Mouse (Mus musculus): Measurements from ENCODE around the gene Hnrnpul1.
"Not testable (repeated sequence)": the region's sequence is repeated elsewhere in the genome, so short reads cannot be mapped to it uniquely, and the experiment has no call there.

The Hnrnpul1 gene

GRCm38 (mm10) chr7:25780753-25781152 lies 26.2 kb upstream of the Hnrnpul1 start:
- in situ Hi-C loops (cut with MseI, MboI): no loop called here

- in situ Hi-C loops (cut with MseI, MboI): no loop called here
Measured at GRCm38 (mm10) chr7:25780021-25780420, 25.5 kb upstream of the Hnrnpul1 start.

GRCm38 (mm10) chr7:25768229-25768628 lies 13.7 kb upstream of the Hnrnpul1 start:
- in situ Hi-C loops (cut with MseI, MboI): no loop called here

- in situ Hi-C loops (cut with MseI, MboI): no loop called here
Measured at GRCm38 (mm10) chr7:25766108-25766507, 11.6 kb upstream of the Hnrnpul1 start.

- in situ Hi-C loops (cut with MseI, MboI): no loop called here
Measured at GRCm38 (mm10) chr7:25764221-25764620, 9.7 kb upstream of the Hnrnpul1 start.

GRCm38 (mm10) chr7:25763678-25764077 lies 9.1 kb upstream of the Hnrnpul1 start:
- in situ Hi-C loops (cut with MseI, MboI): no loop called here

- in situ Hi-C loops (cut with MseI, MboI): no loop called here
Measured at GRCm38 (mm10) chr7:25761354-25761753, 6.8 kb upstream of the Hnrnpul1 start.

- in situ Hi-C loops (cut with MseI, MboI): loop anchor here (5.0 kb wide), 2 partner anchors 46 to 51 kb away; no protein-coding TSS in a partner anchor
Measured at GRCm38 (mm10) chr7:25756011-25756410, 1.5 kb upstream of the Hnrnpul1 start.

- in situ Hi-C loops (cut with MseI, MboI): loop anchor here (5.0 kb wide), 2 partner anchors 47 to 52 kb away; no protein-coding TSS in a partner anchor
Measured at GRCm38 (mm10) chr7:25755468-25755833, 894 bp upstream of the Hnrnpul1 start.

- in situ Hi-C loops (cut with MseI, MboI): no loop called here
Measured at GRCm38 (mm10) chr7:25754439-25754737, 169 bp downstream of the Hnrnpul1 start.

GRCm38 (mm10) chr7:25753643-25754438 lies 716 bp downstream of the Hnrnpul1 start:
- in situ Hi-C loops (cut with MseI, MboI): no loop called here

- in situ Hi-C loops (cut with MseI, MboI): no loop called here
Measured at GRCm38 (mm10) chr7:25753076-25753475, 1.5 kb downstream of the Hnrnpul1 start.

GRCm38 (mm10) chr7:25746844-25747243 lies 7.7 kb downstream of the Hnrnpul1 start:
- in situ Hi-C loops (cut with MseI, MboI): no loop called here

- in situ Hi-C loops (cut with MseI, MboI): no loop called here
Measured at GRCm38 (mm10) chr7:25738277-25738676, 16.3 kb downstream of the Hnrnpul1 start.

GRCm38 (mm10) chr7:25736920-25737319 lies 17.6 kb downstream of the Hnrnpul1 start:
- in situ Hi-C loops (cut with MseI, MboI): no loop called here

- in situ Hi-C loops (cut with MseI, MboI): no loop called here
Measured at GRCm38 (mm10) chr7:25734991-25735390, 19.6 kb downstream of the Hnrnpul1 start.

- in situ Hi-C loops (cut with MseI, MboI): no loop called here
Measured at GRCm38 (mm10) chr7:25731294-25732055, 23.1 kb downstream of the Hnrnpul1 start.

- in situ Hi-C loops (cut with MseI, MboI): no loop called here
Measured at GRCm38 (mm10) chr7:25729862-25730261, 24.7 kb downstream of the Hnrnpul1 start.

GRCm38 (mm10) chr7:25729396-25729795 lies 25.2 kb downstream of the Hnrnpul1 start:
- in situ Hi-C loops (cut with MseI, MboI): no loop called here

GRCm38 (mm10) chr7:25727800-25728199 lies 26.8 kb downstream of the Hnrnpul1 start:
- in situ Hi-C loops (cut with MseI, MboI): no loop called here

- in situ Hi-C loops (cut with MseI, MboI): no loop called here
Measured at GRCm38 (mm10) chr7:25725886-25726285, 28.7 kb downstream of the Hnrnpul1 start.

GRCm38 (mm10) chr7:25721776-25722175 lies 32.8 kb downstream of the Hnrnpul1 start:
- in situ Hi-C loops (cut with MseI, MboI): not testable (repeated sequence)

GRCm38 (mm10) chr7:25720760-25721159 lies 33.8 kb downstream of the Hnrnpul1 start:
- in situ Hi-C loops (cut with MseI, MboI): no loop called here
